8 mouse cellular contexts compared by ENCODE assay signal in the genomic region with DNA sequence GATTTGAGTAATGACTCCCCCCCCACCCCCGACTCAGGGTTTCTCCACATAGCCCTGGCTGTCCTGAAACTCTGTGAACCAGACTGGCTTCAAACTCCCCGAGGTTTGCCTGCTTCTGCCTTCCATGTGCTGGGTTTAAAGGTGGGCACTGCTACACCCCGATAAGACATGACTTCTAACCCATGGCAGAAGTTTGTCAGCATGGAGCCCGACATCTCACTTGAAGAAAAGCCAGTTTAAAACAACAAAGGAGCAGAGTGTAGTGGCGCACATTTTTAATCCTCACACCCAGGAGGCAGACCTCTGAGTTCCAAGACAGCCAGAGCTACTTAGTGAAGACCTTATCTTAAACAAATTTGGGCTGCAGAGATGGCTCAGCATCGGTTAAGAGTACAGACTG. TPM values are rescaled to one million over a fixed set of nuclear protein-coding genes. Genes with fewer than 3 reads are reported as not detected.
DNase-seq lines count a peak whose midpoint lies in the region; ATAC-seq and TF ChIP-seq lines count a peak whose summit lies in the region.

No protein-coding gene starts in this region.

- H3K9ac ChIP-seq in heart, embryonic 13.5 days = peak overlapping the region; percentile 85
- H3K9ac ChIP-seq in ES-Bruce4 (ENCODE audit: low read depth, poor library complexity, severe bottlenecking) = peak overlapping the region; percentile 73
- H3K9ac ChIP-seq in forebrain, embryonic 15.5 days (replicated peaks) = no peak overlapping the region

- H3K9me3 ChIP-seq in heart, embryonic 13.5 days = no peaks in the 10 kb centered on the region
- H3K9me3 ChIP-seq in ES-Bruce4 (replicated peaks; ENCODE audit: control insufficient read depth, insufficient read depth, low read length, poor library complexity, severe bottlenecking) = no peaks in the 10 kb centered on the region
- H3K9me3 ChIP-seq in forebrain, embryonic 15.5 days = no peaks in the 10 kb centered on the region

- TF ChIP-seq POLR2A in ES-Bruce4 (IDR thresholded peaks at IDR 0.05; ENCODE audit: insufficient read depth, low read length) = no peak

- peak overlapping the region; percentile 82 for H3K4me3 ChIP-seq in heart, embryonic 13.5 days
- H3K4me3 ChIP-seq in ES-Bruce4 (ENCODE audit: low read depth, low read length) (no peak overlapping the region), macrophage (ENCODE audit: inconsistent target) (peak overlapping the region; percentile 57)
- peak overlapping the region; percentile 76 for H3K4me3 ChIP-seq in forebrain, embryonic 15.5 days

- H3K36me3 ChIP-seq in heart, embryonic 13.5 days = peaks cover 25% of the 10 kb centered on the region
- no peaks in the 10 kb centered on the region for H3K36me3 ChIP-seq in ES-Bruce4 (ENCODE audit: control insufficient read depth, insufficient read depth, low read length, poor library complexity, severe bottlenecking)
- H3K36me3 ChIP-seq in forebrain, embryonic 15.5 days = peaks cover 18% of the 10 kb centered on the region
- peaks cover 16% of the 10 kb centered on the region; the same call in 1 of the 2 replicates for H3K36me3 ChIP-seq in macrophage (ENCODE audit: inconsistent target)

- H3K4me2 ChIP-seq in heart, embryonic 13.5 days = peak overlapping the region; percentile 89
- H3K4me2 ChIP-seq in forebrain, embryonic 15.5 days (replicated peaks) = peak overlapping the region; percentile 72

- peaks cover 39% of the 10 kb centered on the region for H3K79me2 ChIP-seq in macrophage (ENCODE audit: inconsistent target)

- peaks cover 20% of the 10 kb centered on the region for H3K4me1 ChIP-seq in heart, embryonic 13.5 days
- no peaks in the 10 kb centered on the region for H3K4me1 ChIP-seq in ES-Bruce4 (ENCODE audit: control insufficient read depth, insufficient read depth, low read length)
- peaks cover 21% of the 10 kb centered on the region for H3K4me1 ChIP-seq in forebrain, embryonic 15.5 days

- no peak for ATAC-seq in heart, embryonic 13.5 days (ENCODE audit: extremely low read depth, insufficient number of reproducible peaks, low FRiP score, low TSS enrichment)
- ATAC-seq in forebrain, embryonic 15.5 days (replicated peaks) = no peak

- WGBS in heart, embryonic 13.5 days = 28% methylated on average over 6 of the region's 6 CpGs
- WGBS in forebrain, embryonic 15.5 days = 31% methylated on average over 6 of the region's 6 CpGs
- 44% methylated on average over 6 of the region's 6 CpGs for WGBS in macrophage (ENCODE audit: missing documents)

- no peak for DNase-seq in heart, adult 8-10 months (ENCODE audit: low spot score)
- no peak for DNase-seq in embryo, embryonic 11 days
- DNase-seq in thymus, postnatal 14 days = no peak
- no peak for DNase-seq in adrenal gland, postnatal 36 days

- no peak overlapping the region for H3K27ac ChIP-seq in heart, embryonic 13.5 days (replicated peaks)
- H3K27ac ChIP-seq in ES-Bruce4 (ENCODE audit: insufficient read depth, low read length) (no peak overlapping the region), macrophage (peak overlapping the region; percentile 55; the same call in 1 of the 2 replicates)
- no peak overlapping the region for H3K27ac ChIP-seq in forebrain, embryonic 15.5 days (replicated peaks)

- H3K27me3 ChIP-seq in heart, embryonic 13.5 days (replicated peaks) = no peaks in the 10 kb centered on the region
- no peaks in the 10 kb centered on the region for H3K27me3 ChIP-seq in ES-Bruce4 (ENCODE audit: control insufficient read depth, insufficient read depth, low read length, poor library complexity, severe bottlenecking)
- H3K27me3 ChIP-seq in forebrain, embryonic 15.5 days = no peaks in the 10 kb centered on the region

- TF ChIP-seq EP300 in ES-Bruce4 (IDR thresholded peaks at IDR 0.05; ENCODE audit: insufficient read depth, low read depth, low read length) = no peak

- TF ChIP-seq CTCF in ES-Bruce4 (IDR thresholded peaks at IDR 0.05; ENCODE audit: low read depth, low read length) = no peak

RNA-seq across cellular contexts. Expression of a gene that starts 0.7 kb away (rescaled TPM):
- 57.0 and 59.4 TPM in 2 replicates for polyA plus RNA-seq in heart, embryonic 13.5 days (2015; fragmentation: Nextera tagmentation; extraction: Ambion mirVana)
- total RNA-seq in heart, adult 8-10 months (2022) = 10 to 100 TPM in 2 of 4 experiments, 1 to 10 TPM in 2; 8.7 to 14.9 (median 10.1) TPM
- 42.7 and 43.2 TPM in 2 replicates for polyA plus RNA-seq in ES-Bruce4 (2011; ENCODE audit: insufficient read depth, insufficient read length, low read depth, missing spikeins)
- polyA plus RNA-seq in forebrain, embryonic 15.5 days (2015; fragmentation: Nextera tagmentation; extraction: Ambion mirVana) = 94.3 and 102 TPM in 2 replicates
- total RNA-seq in macrophage (2018; cell fraction: chromatin; rRNA removed) = 10 to 100 TPM in 25 of 26 experiments, 1 to 10 TPM in 1; 9.6 to 84.8 (median 39.6) TPM
- 10 to 100 TPM; 55.5 to 84.1 (median 74.9) TPM for total RNA-seq in macrophage (2018; cell fraction: cytosol; rRNA removed)
- total RNA-seq in macrophage (2018; cell fraction: nucleus; rRNA removed) = 10 to 100 TPM; 17.9 to 67.4 (median 43.0) TPM
- polyA plus RNA-seq in macrophage (2018) = 54.5 to 73.7 TPM (median 60.1 TPM) in 3 replicates
- 100 to 1,000 TPM in 1 of 2 experiments, 10 to 100 TPM in 1; 98.5 to 161 TPM for total RNA-seq in adrenal gland, postnatal 36 days (2021)

RNA-seq across cellular contexts. Expression of a gene that starts 16.9 kb away (rescaled TPM):
- 6.6 and 6.9 TPM in 2 replicates for polyA plus RNA-seq in heart, embryonic 13.5 days (2015; fragmentation: Nextera tagmentation; extraction: Ambion mirVana)
- 1 to 10 TPM; 1.2 to 2.2 (median 1.9) TPM for total RNA-seq in heart, adult 8-10 months (2022)
- polyA plus RNA-seq in ES-Bruce4 (2011; ENCODE audit: insufficient read depth, insufficient read length, low read depth, missing spikeins) (3.0 and 3.6 TPM in 2 replicates), macrophage (2018) (21.4 to 26.8 TPM (median 22.9 TPM) in 3 replicates)
- 15.6 and 16.1 TPM in 2 replicates for polyA plus RNA-seq in forebrain, embryonic 15.5 days (2015; fragmentation: Nextera tagmentation; extraction: Ambion mirVana)
- 10 to 100 TPM in 25 of 26 experiments, 1 to 10 TPM in 1; 7.2 to 61.1 (median 32.3) TPM for total RNA-seq in macrophage (2018; cell fraction: chromatin; rRNA removed)
- total RNA-seq in macrophage (2018; cell fraction: cytosol; rRNA removed) = 10 to 100 TPM in 23 of 26 experiments, 1 to 10 TPM in 3; 8.6 to 29.6 (median 20.3) TPM
- 10 to 100 TPM in 23 of 26 experiments, 1 to 10 TPM in 3; 7.9 to 46.7 (median 21.8) TPM for total RNA-seq in macrophage (2018; cell fraction: nucleus; rRNA removed)
- 1 to 10 TPM; 7.3 to 8.2 TPM for total RNA-seq in adrenal gland, postnatal 36 days (2021)

RNA-seq across cellular contexts. Expression of a gene that starts 21.8 kb away (rescaled TPM):
- 432 and 502 TPM in 2 replicates for polyA plus RNA-seq in heart, embryonic 13.5 days (2015; fragmentation: Nextera tagmentation; extraction: Ambion mirVana)
- 100 to 1,000 TPM; 114 to 126 (median 121) TPM for total RNA-seq in heart, adult 8-10 months (2022)
- polyA plus RNA-seq in ES-Bruce4 (2011; ENCODE audit: insufficient read depth, insufficient read length, low read depth, missing spikeins) (163 and 173 TPM in 2 replicates), macrophage (2018) (68.8 to 166 TPM (median 152 TPM) in 3 replicates)
- 1,941 and 1,977 TPM in 2 replicates for polyA plus RNA-seq in forebrain, embryonic 15.5 days (2015; fragmentation: Nextera tagmentation; extraction: Ambion mirVana)
- 100 to 1,000 TPM in 2 of 26 experiments, 10 to 100 TPM in 24; 14.6 to 172 (median 57.7) TPM for total RNA-seq in macrophage (2018; cell fraction: chromatin; rRNA removed)
- total RNA-seq in macrophage (2018; cell fraction: cytosol; rRNA removed) = 100 to 1,000 TPM; 121 to 188 (median 157) TPM
- total RNA-seq in macrophage (2018; cell fraction: nucleus; rRNA removed) = 100 to 1,000 TPM in 8 of 26 experiments, 10 to 100 TPM in 18; 38.4 to 219 (median 80.8) TPM
- total RNA-seq in adrenal gland, postnatal 36 days (2021) = 100 to 1,000 TPM in 1 of 2 experiments, 10 to 100 TPM in 1; 80.5 to 106 TPM

RNA-seq across cellular contexts. Expression of a gene that starts 30.1 kb away (rescaled TPM):
- polyA plus RNA-seq in heart, embryonic 13.5 days (2015; fragmentation: Nextera tagmentation; extraction: Ambion mirVana) = 0.10 and 0.21 TPM in 2 replicates
- total RNA-seq in heart, adult 8-10 months (2022) = not detected
- polyA plus RNA-seq in ES-Bruce4 (2011; ENCODE audit: insufficient read depth, insufficient read length, low read depth, missing spikeins) (not detected in 2 replicates), macrophage (2018) (not detected in 3 replicates)
- 0.10 TPM in 1 of 2 replicates, not detected in the other for polyA plus RNA-seq in forebrain, embryonic 15.5 days (2015; fragmentation: Nextera tagmentation; extraction: Ambion mirVana)
- not detected for total RNA-seq in macrophage (2018; cell fraction: chromatin; rRNA removed)
- total RNA-seq in macrophage (2018; cell fraction: cytosol; rRNA removed) = not detected
- total RNA-seq in macrophage (2018; cell fraction: nucleus; rRNA removed) = not detected
- total RNA-seq in adrenal gland, postnatal 36 days (2021) = under 1 TPM in 1 of 2 experiments, not detected in 1; 0.53 TPM

RNA-seq across cellular contexts. Expression of a gene that starts 43.7 kb away (rescaled TPM):
- 606 and 657 TPM in 2 replicates for polyA plus RNA-seq in heart, embryonic 13.5 days (2015; fragmentation: Nextera tagmentation; extraction: Ambion mirVana)
- 100 to 1,000 TPM; 166 to 179 (median 176) TPM for total RNA-seq in heart, adult 8-10 months (2022)
- polyA plus RNA-seq in ES-Bruce4 (2011; ENCODE audit: insufficient read depth, insufficient read length, low read depth, missing spikeins) (1,012 and 1,017 TPM in 2 replicates), macrophage (2018) (229 to 319 TPM (median 316 TPM) in 3 replicates)
- polyA plus RNA-seq in forebrain, embryonic 15.5 days (2015; fragmentation: Nextera tagmentation; extraction: Ambion mirVana) = 1,191 and 1,214 TPM in 2 replicates
- total RNA-seq in macrophage (2018; cell fraction: chromatin; rRNA removed) = 10 to 100 TPM; 20.6 to 96.6 (median 61.5) TPM
- 100 to 1,000 TPM; 179 to 277 (median 220) TPM for total RNA-seq in macrophage (2018; cell fraction: cytosol; rRNA removed)
- 100 to 1,000 TPM in 5 of 26 experiments, 10 to 100 TPM in 21; 40.2 to 124 (median 69.1) TPM for total RNA-seq in macrophage (2018; cell fraction: nucleus; rRNA removed)
- 100 to 1,000 TPM; 248 to 259 TPM for total RNA-seq in adrenal gland, postnatal 36 days (2021)
